Mouse (Mus musculus): Measurements from ENCODE around the gene Rpl13.

Rpl13 gene

GRCm38 (mm10) chr8:123106531-123106930 is 4.4 kb downstream of the Rpl13 start:
- in situ Hi-C loops (cut with MseI, MboI), result loop anchor here in 1 of 2 experiments (25.0 kb wide), 1 partner anchor 106 kb away; the partner anchor contains the start of genes Cdk10, Chmp1a and Spata33

DNA sequence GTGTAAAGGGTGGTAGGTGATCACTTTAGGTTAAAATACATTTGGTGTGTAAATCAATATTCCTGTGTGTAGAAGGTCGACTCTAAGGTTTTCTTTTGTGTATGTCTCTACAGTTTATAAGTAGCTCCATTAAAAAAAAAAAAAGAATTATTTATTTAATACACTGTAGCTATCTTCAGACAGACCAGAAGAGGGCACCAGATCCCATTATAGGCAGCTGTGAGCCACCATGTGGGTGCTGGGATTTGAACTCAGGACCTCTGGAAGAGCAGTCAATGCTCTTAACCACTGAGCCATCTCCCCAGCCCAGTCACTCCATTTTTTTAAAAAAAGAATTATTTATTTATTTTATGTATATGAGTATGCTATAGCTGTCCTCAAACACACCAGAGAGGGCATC is 5.9 kb downstream of the Rpl13 start:
- in situ Hi-C loops (cut with MseI, MboI), result loop anchor here in 1 of 2 experiments (25.0 kb wide), 1 partner anchor 104 kb away; the partner anchor contains the start of genes Cdk10, Chmp1a and Spata33

- in situ Hi-C loops (cut with MseI, MboI), result loop anchor here in 1 of 2 experiments (25.0 kb wide), 1 partner anchor 103 kb away; the partner anchor contains the start of genes Cdk10, Chmp1a and Spata33
These were observed 6.8 kb downstream of the Rpl13 start for GRCm38 (mm10) chr8:123108953-123109352.

- in situ Hi-C loops (cut with MseI, MboI), result loop anchor here in 1 of 2 experiments (25.0 kb wide), 1 partner anchor 102 kb away; the partner anchor contains the start of genes Cdk10, Chmp1a and Spata33
These were observed 8.5 kb downstream of the Rpl13 start for GRCm38 (mm10) chr8:123110649-123111048.

DNA sequence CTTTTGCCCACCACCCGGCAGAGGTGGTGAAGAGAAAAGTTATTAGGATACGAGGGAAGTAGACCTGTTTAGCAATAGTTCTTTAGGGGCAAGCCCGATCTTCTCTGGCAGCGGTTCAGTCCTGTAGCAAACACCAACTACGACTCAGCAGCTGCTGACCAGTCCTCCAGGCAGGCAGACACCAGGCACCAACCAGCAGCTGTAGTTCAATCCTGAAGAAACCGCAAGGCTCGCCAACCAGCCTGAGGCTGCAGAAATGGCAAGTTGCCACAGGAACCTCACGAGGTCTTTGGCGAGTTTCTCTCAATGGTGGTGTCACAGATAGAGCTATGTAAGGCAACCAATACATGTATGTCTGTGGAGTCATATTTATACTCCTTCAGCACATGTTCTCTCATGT is 10.7 kb downstream of the Rpl13 start:
- in situ Hi-C loops (cut with MseI, MboI), result loop anchor here in 1 of 2 experiments (25.0 kb wide), 1 partner anchor 99 kb away; the partner anchor contains the start of genes Cdk10, Chmp1a and Spata33

DNA sequence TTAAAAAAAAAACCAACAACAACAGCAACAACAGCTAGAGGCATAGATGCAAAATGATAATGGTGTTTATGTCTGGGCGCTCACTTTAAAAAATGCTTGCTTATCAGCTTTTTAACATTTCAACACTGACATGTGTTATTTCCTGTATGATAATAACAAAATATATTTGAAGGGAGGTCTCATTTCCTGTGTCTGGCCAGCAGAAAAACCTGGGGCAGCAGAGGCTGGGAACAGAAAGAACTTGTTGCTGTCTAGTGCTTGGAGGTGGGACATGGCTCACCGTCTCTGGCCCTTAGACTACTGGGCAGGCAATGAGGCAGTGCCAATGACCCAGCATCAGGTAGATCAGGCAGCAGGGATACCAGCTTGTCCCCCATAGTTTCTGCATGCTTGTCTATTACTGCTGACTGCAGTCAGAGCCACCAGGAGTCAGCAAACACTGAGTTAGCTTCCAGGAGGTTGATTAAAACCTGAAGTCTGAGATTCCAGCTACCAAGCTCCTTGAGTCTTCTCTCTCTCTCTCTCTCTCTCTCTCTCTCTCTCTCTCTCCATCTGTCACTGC is 11.8 kb downstream of the Rpl13 start:
- in situ Hi-C loops (cut with MseI, MboI), result loop anchor here in 1 of 2 experiments (25.0 kb wide), 1 partner anchor 98 kb away; the partner anchor contains the start of genes Cdk10, Chmp1a and Spata33

- in situ Hi-C loops (cut with MseI, MboI), result loop anchor here in 1 of 2 experiments (25.0 kb wide), 1 partner anchor 98 kb away; the partner anchor contains the start of genes Cdk10, Chmp1a and Spata33
These were observed 12.5 kb downstream of the Rpl13 start for GRCm38 (mm10) chr8:123114644-123115043.

DNA sequence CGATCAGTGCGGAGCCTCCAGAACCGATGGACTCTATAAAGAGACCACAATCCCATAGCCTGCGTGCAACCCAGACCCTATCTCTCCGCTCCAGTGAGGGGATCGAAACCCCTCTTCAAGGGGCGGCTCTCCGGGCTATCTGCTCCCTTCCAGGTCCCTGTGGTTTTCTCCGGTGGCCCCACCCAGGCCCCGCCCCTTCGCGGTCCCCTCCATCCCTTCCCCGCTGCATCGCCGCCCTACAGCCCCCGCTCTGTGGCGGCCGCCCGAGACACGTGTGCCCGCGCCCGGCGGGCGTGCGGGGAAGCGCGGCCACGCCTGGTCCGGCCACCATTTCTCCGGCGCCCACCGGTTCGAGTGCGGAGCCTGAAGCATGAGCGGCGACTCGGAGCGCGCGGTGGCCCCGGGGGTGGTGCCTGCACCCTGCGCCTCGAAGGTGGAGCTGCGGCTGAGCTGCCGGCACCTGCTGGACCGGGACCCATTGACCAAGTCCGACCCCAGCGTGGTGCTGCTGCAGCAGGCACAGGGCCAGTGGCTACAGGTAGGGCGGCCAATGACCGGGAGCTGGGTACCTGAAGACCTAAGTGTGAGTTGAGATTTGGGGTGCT is 15.1 kb downstream of the Rpl13 start, which contains the start of gene Cpne7:
TSS of gene Cpne7 (plus strand) at position 248 of the 605 bp plus-strand sequence.
- in situ Hi-C loops (cut with MseI, MboI), result loop anchor here in 1 of 2 experiments (25.0 kb wide), 1 partner anchor 95 kb away; the partner anchor contains the start of genes Cdk10, Chmp1a and Spata33

- in situ Hi-C loops (cut with MseI, MboI), result loop anchor here in 1 of 2 experiments (25.0 kb wide), 1 partner anchor 95 kb away; the partner anchor contains the start of genes Cdk10, Chmp1a and Spata33
These were observed 15.6 kb downstream of the Rpl13 start for GRCm38 (mm10) chr8:123117744-123118143.

- in situ Hi-C loops (cut with MseI, MboI), result loop anchor here in 1 of 2 experiments (25.0 kb wide), 1 partner anchor 90 kb away; the partner anchor contains the start of genes Cdk10, Chmp1a and Spata33
These were observed 19.9 kb downstream of the Rpl13 start for GRCm38 (mm10) chr8:123122059-123122458.

GRCm38 (mm10) chr8:123122670-123123069 is 20.5 kb downstream of the Rpl13 start:
- in situ Hi-C loops (cut with MseI, MboI), result loop anchor here in 1 of 2 experiments (25.0 kb wide), 1 partner anchor 90 kb away; the partner anchor contains the start of genes Cdk10, Chmp1a and Spata33

- in situ Hi-C loops (cut with MseI, MboI), result no loop called here
These were observed 24.2 kb downstream of the Rpl13 start for GRCm38 (mm10) chr8:123126193-123126816.

- in situ Hi-C loops (cut with MseI, MboI), result no loop called here
These were observed 28.9 kb downstream of the Rpl13 start for GRCm38 (mm10) chr8:123131041-123131440.

DNA sequence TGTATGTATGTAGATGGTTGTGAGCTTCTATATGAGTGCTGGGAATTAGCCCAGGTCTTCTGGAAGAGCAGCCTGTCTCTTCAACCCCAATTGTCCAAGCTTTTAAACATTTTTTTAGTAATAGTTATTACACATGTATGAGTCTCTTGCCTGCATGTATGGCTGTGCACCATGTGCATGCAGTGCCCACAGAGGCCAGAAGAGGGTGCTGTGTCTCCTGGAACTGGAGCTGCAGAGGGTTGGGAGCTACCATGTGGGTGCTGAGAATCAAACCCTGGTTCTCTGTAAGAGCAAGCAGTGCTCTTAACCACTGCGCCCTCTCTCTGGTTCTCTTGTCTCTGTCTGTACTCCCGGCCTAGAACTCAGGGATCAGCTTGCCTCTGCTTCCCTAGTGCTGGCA is 30.8 kb downstream of the Rpl13 start:
- in situ Hi-C loops (cut with MseI, MboI), result no loop called here

GRCm38 (mm10) chr8:123134149-123134713 is 32.1 kb downstream of the Rpl13 start:
- in situ Hi-C loops (cut with MseI, MboI), result no loop called here

GRCm38 (mm10) chr8:123135406-123135805 is 33.3 kb downstream of the Rpl13 start:
- in situ Hi-C loops (cut with MseI, MboI), result no loop called here

DNA sequence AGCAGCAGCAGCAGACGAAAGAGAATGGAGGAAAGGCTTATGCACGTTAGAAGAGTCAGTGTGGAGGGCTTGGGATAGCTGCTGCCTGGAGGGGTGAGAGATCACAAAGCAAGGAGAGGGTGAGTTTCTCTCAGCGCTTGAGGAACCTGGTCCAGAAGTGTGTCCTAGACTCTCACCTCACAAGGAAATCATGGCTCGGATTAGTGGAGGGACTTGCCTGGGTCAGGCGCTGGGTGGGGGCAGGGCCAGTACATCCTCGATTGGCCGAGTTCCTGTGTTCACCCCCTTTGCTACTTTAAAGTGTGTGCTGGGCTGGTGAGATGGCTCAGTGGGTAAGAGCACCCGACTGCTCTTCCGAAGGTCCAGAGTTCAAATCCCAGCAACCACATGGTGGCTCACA is 33.7 kb downstream of the Rpl13 start:
- in situ Hi-C loops (cut with MseI, MboI), result no loop called here

DNA sequence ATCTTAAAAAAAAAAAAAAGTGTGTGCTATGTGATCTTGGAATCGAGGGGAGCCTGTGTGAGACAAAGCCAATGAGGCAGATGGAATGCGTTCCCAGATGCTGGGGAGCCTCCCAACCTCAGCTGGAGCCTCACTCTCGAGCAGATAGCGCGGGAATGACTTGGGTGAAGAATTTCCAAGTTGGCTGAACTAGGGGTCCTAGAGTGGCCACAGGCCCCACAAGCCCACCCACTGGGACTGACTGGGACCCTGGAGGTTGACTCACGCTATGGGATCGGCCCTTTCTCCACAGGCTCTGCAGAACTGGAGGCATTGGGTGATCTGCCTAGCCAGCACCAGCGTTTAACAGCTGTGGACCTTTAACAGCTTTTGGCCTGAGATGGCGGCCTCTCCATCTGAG is 34.1 kb downstream of the Rpl13 start:
- in situ Hi-C loops (cut with MseI, MboI), result no loop called here

DNA sequence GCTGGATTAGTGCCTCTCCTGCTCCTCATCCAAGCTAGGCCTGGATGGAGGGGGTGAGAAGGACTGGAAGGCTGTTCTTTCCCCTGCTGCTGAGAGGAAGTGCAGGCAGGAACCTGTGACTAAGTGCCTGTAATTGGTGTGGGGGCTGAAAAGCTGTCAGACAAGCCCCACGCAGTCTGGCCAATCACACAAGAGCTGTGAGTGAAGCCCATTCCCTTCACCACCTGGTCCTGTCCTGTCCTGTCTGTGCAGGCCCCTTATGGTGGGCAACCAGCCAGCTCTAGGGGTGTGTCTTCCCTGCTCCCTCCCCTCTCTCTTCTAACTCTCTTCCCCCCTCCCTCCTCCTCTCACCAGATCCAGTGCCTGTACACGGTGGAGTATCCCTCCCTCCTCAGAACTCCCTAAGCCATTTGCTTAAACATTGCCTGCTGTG is 35.5 kb downstream of the Rpl13 start:
- in situ Hi-C loops (cut with MseI, MboI), result no loop called here

DNA sequence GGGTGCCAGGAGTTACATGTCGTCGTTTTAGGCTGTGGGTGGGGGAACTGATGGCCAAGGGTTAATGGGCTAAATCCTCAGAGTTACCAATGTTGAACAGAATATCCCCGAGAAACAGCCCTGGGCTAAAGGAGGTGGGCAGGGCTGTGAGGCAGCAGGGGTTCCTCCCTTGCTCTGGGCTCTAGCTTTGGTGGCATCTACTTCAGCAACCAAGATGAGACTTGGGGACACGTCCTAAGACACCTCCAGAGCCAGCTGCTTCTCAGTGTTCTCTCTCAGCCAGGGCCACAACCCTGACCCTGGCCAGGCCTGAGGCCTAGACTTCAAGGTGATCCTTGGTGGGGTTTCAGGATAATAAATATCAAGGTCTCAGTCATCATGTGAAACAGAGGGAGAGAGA is 36.6 kb downstream of the Rpl13 start:
- in situ Hi-C loops (cut with MseI, MboI), result no loop called here

GRCm38 (mm10) chr8:123141741-123142462 is 39.8 kb downstream of the Rpl13 start:
- in situ Hi-C loops (cut with MseI, MboI), result no loop called here

All from mouse trophoblast stem cell (cell line).